Mouse (Mus musculus) liver, adult 2 months (tissue): ENCODE results near the gene Sel1l3. TPM values are rescaled to one million over a fixed set of nuclear protein-coding genes. Genes with fewer than 3 reads are reported as not detected.

ENCODE experiments used
- DNase-seq: peaks from one replicate; pipeline ENCODE4 v3.0.0-alpha.2; 2011; ENCODE audit warnings: low read depth, low spot score; ENCODE audit errors: extremely low read depth
- H3K27ac ChIP-seq: fragments of 200-500 bp; replicated peaks from 2 replicates; pipeline ENCODE4 v1.5.1; 2012; ENCODE audit warnings: low read depth, mild to moderate bottlenecking, control low read depth, inconsistent platforms, low read length; ENCODE audit not compliant: insufficient read depth
- H3K27me3 ChIP-seq: fragments of 200-500 bp; 2 replicates; pipeline ENCODE4 v1.6.1; 2012; ENCODE audit warnings: mild to moderate bottlenecking, moderate library complexity, low read length, inconsistent platforms; ENCODE audit not compliant: control insufficient read depth, insufficient read depth
- H3K36me3 ChIP-seq: fragments of 200-500 bp; 2 replicates; pipeline ENCODE4 v1.6.1; 2012; ENCODE audit warnings: low read length, inconsistent platforms; ENCODE audit not compliant: control insufficient read depth, insufficient read depth
- H3K4me1 ChIP-seq: fragments of 200-500 bp; 2 replicates; pipeline ENCODE4 v1.6.1; 2011; ENCODE audit warnings: low read length; ENCODE audit not compliant: control insufficient read depth, insufficient read depth
- H3K4me3 ChIP-seq: fragments of 200-500 bp; 2 replicates; pipeline ENCODE4 v1.5.1; 2011; ENCODE audit warnings: low read depth, mild to moderate bottlenecking, control low read depth, low read length, moderate library complexity; ENCODE audit not compliant: insufficient read depth
- H3K79me2 ChIP-seq: fragments of 200-500 bp; 2 replicates; pipeline ENCODE4 v1.6.1; 2012; ENCODE audit warnings: inconsistent platforms, mild to moderate bottlenecking, low read length, moderate library complexity; ENCODE audit not compliant: control insufficient read depth, insufficient read depth
- H3K9ac ChIP-seq: fragments of 200-500 bp; 2 replicates; pipeline ENCODE4 v1.6.1; 2012; ENCODE audit warnings: low read depth, mild to moderate bottlenecking, control low read depth, inconsistent platforms, low read length
- CTCF ChIP-seq: fragments of 200-500 bp; IDR thresholded peaks from 2 replicates; pipeline ENCODE4 v1.5.1; 2011; ENCODE audit warnings: low read depth, low read length, control low read depth
- POLR2A ChIP-seq: fragments of 200-500 bp; IDR thresholded peaks from 2 replicates; pipeline ENCODE4 v1.6.1; 2011; ENCODE audit warnings: low read length, control low read depth; ENCODE audit not compliant: insufficient read depth; ENCODE audit errors: extremely low read depth
- WGBS: fragments of 180-500 bp; shearing (Covaris S2); methylation state at CpG from one replicate; pipeline ENCODE4 v1.1.7; 2018; 5-methylcytosine and 5-hydroxymethylcytosine counted together
- polyA plus RNA-seq: library from polyadenylated mRNA; depleted of rRNA; stranded (reverse); fragments of >200 nt; gene quantifications from 2 replicates; pipeline ENCODE4 v1.2.3, GENCODE M21; 2012
- total RNA-seq: library from RNA; depleted of rRNA; stranded (reverse); fragments of >200 nt; gene quantifications from 2 replicates; pipeline ENCODE4 v1.2.3, GENCODE M21; 2014

Gene Sel1l3
- total and polyA plus RNA-seq, 2 experiments, result 4.9 to 8.2 TPM

DNA sequence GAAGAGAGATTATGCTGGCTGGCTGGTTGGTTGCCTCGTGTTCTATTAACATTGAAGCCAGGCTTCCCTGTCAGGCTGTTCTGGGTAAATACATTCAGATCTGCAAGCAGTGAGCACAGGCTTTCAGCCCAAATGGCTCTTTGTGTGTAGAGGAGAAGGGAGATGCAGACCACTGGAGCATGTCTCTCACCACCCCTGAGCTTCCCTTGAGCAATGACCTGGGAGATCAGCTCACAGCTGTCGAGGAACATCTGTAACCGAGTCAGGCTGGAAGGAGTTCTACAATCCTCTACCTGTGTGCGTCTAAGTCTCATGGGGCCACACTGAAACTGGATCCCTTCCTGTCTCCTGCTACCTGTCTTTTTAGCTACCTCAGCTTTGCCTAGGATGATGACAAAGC, 16.8 kb upstream of the Sel1l3 start:
- Histone ChIP-seq H3K27me3 (no peaks in the 10 kb centered on the region), H3K4me1 (no peaks in the 10 kb centered on the region), H3K27ac (no peak overlapping the region), H3K79me2 (no peaks in the 10 kb centered on the region), H3K9ac (no peak overlapping the region), H3K4me3 (no peak overlapping the region), H3K36me3 (no peaks in the 10 kb centered on the region)
- WGBS, result 82% methylated on average over 4 of the region's 4 CpGs
- no peak for DNase-seq
- TF ChIP-seq POLR2A (no peak), CTCF (no peak)

GRCm38 (mm10) chr5:53225434-53225833, 11.7 kb upstream of the Sel1l3 start:
- Histone ChIP-seq H3K9ac (no peak overlapping the region), H3K4me3 (no peak overlapping the region), H3K27ac (no peak overlapping the region), H3K4me1 (no peaks in the 10 kb centered on the region), H3K36me3 (no peaks in the 10 kb centered on the region), H3K79me2 (no peaks in the 10 kb centered on the region), H3K27me3 (no peaks in the 10 kb centered on the region)
- no peak for DNase-seq
- no peak for TF ChIP-seq POLR2A
- no peak for TF ChIP-seq CTCF
- 82% methylated on average over 13 of the region's 13 CpGs for WGBS

DNA sequence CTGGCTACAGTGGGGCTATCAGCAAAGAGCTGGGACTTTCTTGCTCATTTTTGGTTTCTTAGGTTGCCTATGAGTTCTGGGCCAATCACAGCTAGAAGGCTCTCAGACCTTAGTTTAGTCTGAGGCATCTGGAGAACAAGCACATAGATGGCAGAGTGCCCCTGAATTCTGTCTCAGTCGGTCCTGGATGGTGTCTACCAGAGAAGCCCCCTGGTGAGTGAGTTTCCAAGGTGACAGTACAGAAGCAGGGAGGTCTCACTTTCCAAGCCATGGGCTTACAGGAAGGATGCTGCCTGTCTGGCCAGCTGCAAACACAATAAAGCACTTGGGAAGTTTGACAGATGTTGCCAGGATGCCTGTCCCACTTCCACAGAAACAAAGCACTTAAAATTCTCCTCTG, 1.1 kb upstream of the Sel1l3 start:
- Histone ChIP-seq H3K4me3 (no peak overlapping the region), H3K9ac (no peak overlapping the region), H3K27me3 (no peaks in the 10 kb centered on the region), H3K79me2 (peaks cover 24% of the 10 kb centered on the region), H3K36me3 (no peaks in the 10 kb centered on the region), H3K4me1 (peaks cover 6% of the 10 kb centered on the region), H3K27ac (no peak overlapping the region)
- no peak for DNase-seq
- WGBS, result 14% methylated on average over 1 of the region's 1 CpGs
- no peak for TF ChIP-seq CTCF

DNA sequence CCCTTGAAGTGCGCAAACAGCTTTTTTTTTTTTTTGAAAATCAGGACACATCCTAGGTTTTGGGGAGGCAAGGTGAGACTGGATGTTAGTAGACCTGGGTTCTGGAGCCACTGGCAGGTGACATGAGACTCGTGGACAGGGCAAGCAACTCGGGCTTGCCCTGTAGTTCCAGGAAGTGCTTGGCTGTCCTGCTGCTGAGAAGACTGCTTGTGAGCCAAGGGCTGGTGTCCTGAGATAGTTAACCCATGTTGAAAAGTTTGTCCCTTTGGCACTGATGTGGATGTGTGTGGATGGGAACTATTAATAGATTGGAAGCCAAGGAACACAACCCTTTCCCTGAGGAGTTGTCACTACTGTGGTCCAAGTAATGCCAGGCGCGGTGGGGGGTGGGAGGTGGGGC, 635 bp upstream of the Sel1l3 start:
- no peak for DNase-seq
- 28% methylated on average over 5 of the region's 5 CpGs for WGBS
- H3K4me1 ChIP-seq, result peaks cover 6% of the 10 kb centered on the region
- H3K27ac ChIP-seq, result no peak overlapping the region; the same call in 1 of the 2 replicates
- no peaks in the 10 kb centered on the region for H3K27me3 ChIP-seq
- no peak overlapping the region for H3K9ac ChIP-seq
- H3K4me3 ChIP-seq, result no peak overlapping the region
- peaks cover 24% of the 10 kb centered on the region for H3K79me2 ChIP-seq
- H3K36me3 ChIP-seq, result no peaks in the 10 kb centered on the region
- TF ChIP-seq CTCF (no peak), POLR2A (no peak)

DNA sequence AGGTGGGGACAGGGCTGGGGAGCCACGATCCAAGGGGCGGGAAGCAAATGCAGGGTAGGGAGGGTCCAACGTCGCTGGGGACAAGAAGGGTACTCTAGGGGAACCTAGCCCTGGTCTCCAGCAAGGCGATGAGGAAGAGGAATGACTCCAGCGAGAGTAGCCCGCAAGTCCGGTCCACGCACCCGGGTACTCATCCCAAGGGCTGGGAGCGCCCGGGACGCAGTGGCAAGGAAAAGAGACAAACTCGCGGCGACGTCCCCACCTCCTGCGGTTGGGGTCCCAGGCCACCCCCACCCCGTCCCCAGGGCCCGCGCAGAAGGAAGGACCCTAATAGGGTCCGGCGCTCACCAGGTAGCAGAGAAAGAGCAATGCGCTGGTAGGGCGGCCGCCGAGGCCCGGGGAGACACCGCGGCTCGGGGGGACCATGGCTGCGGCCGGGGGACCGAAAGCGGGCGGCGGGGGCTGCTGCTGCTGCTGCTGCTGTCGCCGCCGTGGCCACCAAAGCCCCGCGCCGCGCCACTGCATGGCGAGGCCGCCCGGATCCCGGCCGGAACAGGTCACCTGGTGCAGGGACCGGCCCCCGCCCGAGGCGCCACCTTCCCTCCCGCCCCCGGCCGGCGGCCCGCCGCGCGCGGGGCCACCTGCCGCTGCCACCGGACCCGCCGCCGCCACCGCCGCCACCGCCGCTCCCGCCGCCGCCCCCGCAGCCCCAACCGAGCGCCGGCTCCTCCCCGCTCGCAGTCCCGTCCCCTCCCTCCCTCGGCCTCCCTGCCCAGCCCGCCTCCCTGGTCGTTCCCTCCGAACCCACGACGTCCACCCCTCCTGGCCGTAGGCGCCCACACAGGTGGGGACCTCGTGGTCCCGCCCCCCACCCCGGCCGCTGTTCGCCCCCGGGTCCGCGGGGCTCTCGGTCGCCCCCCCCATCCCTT, 681 bp downstream of the Sel1l3 start:
- peaks cover 24% of the 10 kb centered on the region for H3K79me2 ChIP-seq
- H3K4me1 ChIP-seq, result peaks cover 6% of the 10 kb centered on the region
- peak overlapping the region; percentile 96 for H3K4me3 ChIP-seq
- H3K9ac ChIP-seq, result peak overlapping the region; percentile 99
- WGBS, result 1% methylated on average over 60 of the region's 99 CpGs
- H3K36me3 ChIP-seq, result no peaks in the 10 kb centered on the region
- peak overlapping the region; percentile 73 for H3K27ac ChIP-seq
- no peaks in the 10 kb centered on the region for H3K27me3 ChIP-seq
- TF ChIP-seq POLR2A (no peak), CTCF (no peak)
- DNase-seq, result no peak
